Mouse (Mus musculus) urinary bladder, postnatal 36 days (tissue): Measurements from ENCODE around the gene Tanc1.

Source experiments
- DNase-seq, 2 experiments: peaks; one replicate each; pipeline ENCODE4 v3.0.0; 2022; ENCODE audit warnings: low spot score in 2 of 2, mixed read lengths in 1 of 2

Gene Tanc1

GRCm38 (mm10) chr2:59651801-59652200 lies 40.0 kb downstream of the Tanc1 start:
- no peak for DNase-seq

GRCm38 (mm10) chr2:59652702-59653101 lies 40.9 kb downstream of the Tanc1 start:
- no peak for DNase-seq

- DNase-seq, result no peak
These were observed 41.7 kb downstream of the Tanc1 start for GRCm38 (mm10) chr2:59653306-59654165.

- DNase-seq, result no peak
These were observed 43.6 kb downstream of the Tanc1 start for GRCm38 (mm10) chr2:59655471-59655870.

GRCm38 (mm10) chr2:59656680-59657079 lies 44.8 kb downstream of the Tanc1 start:
- DNase-seq, result no peak

GRCm38 (mm10) chr2:59659686-59660085 lies 47.8 kb downstream of the Tanc1 start:
- DNase-seq, result no peak

- DNase-seq, result no peak
These were observed 49.3 kb downstream of the Tanc1 start for GRCm38 (mm10) chr2:59660891-59661805.

- no peak for DNase-seq
These were observed 53.1 kb downstream of the Tanc1 start for GRCm38 (mm10) chr2:59664803-59665567.

GRCm38 (mm10) chr2:59666533-59666932 lies 54.7 kb downstream of the Tanc1 start:
- no peak for DNase-seq

- peak; percentile 68 to 80 for DNase-seq
These were observed 58.5 kb downstream of the Tanc1 start for GRCm38 (mm10) chr2:59670087-59671060.

- no peak for DNase-seq
These were observed 59.8 kb downstream of the Tanc1 start for GRCm38 (mm10) chr2:59671671-59672070.

- DNase-seq, result no peak
These were observed 60.2 kb downstream of the Tanc1 start for GRCm38 (mm10) chr2:59672086-59672485.

- DNase-seq, result no peak
These were observed 60.8 kb downstream of the Tanc1 start for GRCm38 (mm10) chr2:59672686-59673085.

- no peak for DNase-seq
These were observed 61.5 kb downstream of the Tanc1 start for GRCm38 (mm10) chr2:59673351-59673750.

GRCm38 (mm10) chr2:59673877-59674276 lies 62.0 kb downstream of the Tanc1 start:
- no peak for DNase-seq

GRCm38 (mm10) chr2:59675270-59675995 lies 63.6 kb downstream of the Tanc1 start:
- no peak for DNase-seq

GRCm38 (mm10) chr2:59676041-59676440 lies 64.2 kb downstream of the Tanc1 start:
- no peak for DNase-seq

- peak; percentile 54 to 57 for DNase-seq
These were observed 64.6 kb downstream of the Tanc1 start for GRCm38 (mm10) chr2:59676442-59676841.

- DNase-seq, result no peak
These were observed 67.7 kb downstream of the Tanc1 start for GRCm38 (mm10) chr2:59679424-59680020.
